Mouse (Mus musculus) olfactory bulb, adult 2 months (tissue): Measurements from ENCODE around the gene Tbc1d9b.

Experiments
- CTCF ChIP-seq: fragments of 200-500 bp; IDR thresholded peaks from 2 replicates; pipeline ENCODE4 v1.5.1; 2012; ENCODE audit warnings: low read depth, mild to moderate bottlenecking, low read length, moderate library complexity; ENCODE audit not compliant: insufficient read depth
- POLR2A ChIP-seq: fragments of 200-500 bp; IDR thresholded peaks from 2 replicates; pipeline ENCODE4 v1.6.1; 2012; ENCODE audit warnings: mild to moderate bottlenecking, low read depth, low read length, moderate library complexity; ENCODE audit not compliant: insufficient read depth

- TF ChIP-seq CTCF = no peak
- TF ChIP-seq POLR2A = no peak
These were observed 81.0 kb downstream of the Tbc1d9b start for GRCm38 (mm10) chr11:50212060-50212739.
